ENCODE assay signal across 22 mouse cellular contexts in the genomic region with DNA sequence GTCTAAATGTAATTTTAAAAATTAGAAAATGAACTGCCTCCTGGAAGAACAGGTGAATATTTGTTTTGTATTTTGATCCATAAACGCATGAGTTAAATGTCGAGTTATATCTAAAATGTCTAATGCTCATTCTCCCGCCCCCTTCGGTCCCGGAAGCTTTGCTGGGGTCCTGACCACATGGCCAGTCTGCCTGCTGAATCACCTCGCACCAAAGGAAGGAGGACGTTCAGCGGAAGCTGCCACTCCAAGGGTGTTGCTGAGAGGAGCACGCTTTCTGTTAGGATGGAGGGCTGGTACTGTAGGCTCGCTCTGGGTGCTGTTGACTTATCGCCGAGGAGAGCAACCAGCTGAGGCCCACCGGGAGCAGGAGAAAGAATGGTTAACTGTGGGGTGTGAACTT.
"Had no signal": no experiment of that assay in that cellular context is flagged by ENCODE, and none has a peak within 500 bp of the region (broad histone marks: within the 10 kb centered on the region; RNA-seq: fewer than 3 reads in every experiment).

No protein-coding gene starts in this region.

- ATAC-seq: hindbrain, postnatal 0 days; intestine, embryonic 16.5 days had no signal

- H3K4me3 ChIP-seq: gastrocnemius, adult 2 months; heart, adult 2 months; heart, embryonic 12.5 days; hindbrain, embryonic 10.5 days; hindbrain, embryonic 12.5 days; hindbrain, embryonic 15.5 days; kidney, embryonic 15.5 days; layer of hippocampus, adult 2 months; left cerebral cortex, adult 2 months; limb, embryonic 10.5 days; limb, embryonic 12.5 days; liver, embryonic 13.5 days had no signal

- H3K4me1 ChIP-seq: heart, embryonic 12.5 days; hindbrain, embryonic 10.5 days; hindbrain, embryonic 12.5 days; hindbrain, embryonic 15.5 days; kidney, embryonic 15.5 days had no signal

- H3K27me3 ChIP-seq: heart, embryonic 12.5 days; hindbrain, embryonic 12.5 days; hindbrain, embryonic 15.5 days; kidney, embryonic 15.5 days; limb, embryonic 12.5 days; liver, embryonic 13.5 days had no signal

- H3K9ac ChIP-seq: heart, embryonic 12.5 days; hindbrain, embryonic 12.5 days; hindbrain, embryonic 15.5 days; kidney, embryonic 15.5 days; limb, embryonic 12.5 days; liver, embryonic 13.5 days had no signal

- H3K9me3 ChIP-seq: heart, embryonic 12.5 days; hindbrain, embryonic 10.5 days; hindbrain, embryonic 12.5 days; hindbrain, embryonic 15.5 days; kidney, embryonic 15.5 days; limb, embryonic 10.5 days; limb, embryonic 12.5 days; liver, embryonic 13.5 days had no signal

- H3K36me3 ChIP-seq: heart, embryonic 12.5 days; hindbrain, embryonic 10.5 days; hindbrain, embryonic 12.5 days; hindbrain, embryonic 15.5 days; kidney, embryonic 15.5 days; limb, embryonic 10.5 days; limb, embryonic 12.5 days; liver, embryonic 13.5 days had no signal

- H3K27ac ChIP-seq: gastrocnemius, adult 2 months; heart, adult 2 months; hindbrain, embryonic 10.5 days; hindbrain, embryonic 12.5 days; hindbrain, embryonic 15.5 days; hindbrain, postnatal 0 days; kidney, embryonic 15.5 days; layer of hippocampus, adult 2 months; left cerebral cortex, adult 2 months; limb, embryonic 10.5 days; limb, embryonic 12.5 days; liver, embryonic 13.5 days had no signal

- H3K4me2 ChIP-seq: heart, embryonic 12.5 days; hindbrain, embryonic 12.5 days; hindbrain, embryonic 15.5 days; kidney, embryonic 15.5 days; limb, embryonic 12.5 days; liver, embryonic 11.5 days; liver, embryonic 13.5 days had no signal

- DNase-seq: gastrocnemius, adult 2 months; gastrocnemius, postnatal 10 days; gastrocnemius, postnatal 25 days; heart, adult 2 months; heart, postnatal 10 days; heart, postnatal 4 days; kidney, postnatal 10 days; kidney, postnatal 4 days; liver; liver, embryonic 13.5 days had no signal
